Mouse (Mus musculus) erythroid progenitor cell, adult 5-6 weeks (primary cell): Measurements from ENCODE around the gene Ctnna3. TPM values are rescaled to one million over a fixed set of nuclear protein-coding genes. Genes with fewer than 3 reads are reported as not detected.
"Not testable (repeated sequence)": the region's sequence is repeated elsewhere in the genome, so short reads cannot be mapped to it uniquely, and the experiment has no call there.

Experiments
- ATAC-seq: replicated peaks from 2 replicates; pipeline ENCODE4 v1.8.0; 2016; ENCODE audit warnings: moderate number of reproducible peaks, mild to moderate bottlenecking, moderate TSS enrichment, inconsistent platforms; ENCODE audit not compliant: poor library complexity, low FRiP score, severe bottlenecking
- total RNA-seq, 2 experiments: library from RNA; stranded (forward) in 1 of 2; stranded (reverse) in 1 of 2; fragments of 150-400 nt in 1 of 2; fragments of 186-747, 209-891 nt in 1 of 2; gene quantifications; 2 replicates each; pipeline versions ENCODE4 v1.2.3 to v1.2.4; 2015 to 2017; ENCODE audit warnings: low replicate concordance in 2 of 2

Ctnna3 gene
- total RNA-seq, 2 experiments from 2014 or later = not detected

GRCm38 (mm10) chr10:64992871-64993270 lies 1563.0 kb downstream of the Ctnna3 start:
- ATAC-seq = no peak

DNA sequence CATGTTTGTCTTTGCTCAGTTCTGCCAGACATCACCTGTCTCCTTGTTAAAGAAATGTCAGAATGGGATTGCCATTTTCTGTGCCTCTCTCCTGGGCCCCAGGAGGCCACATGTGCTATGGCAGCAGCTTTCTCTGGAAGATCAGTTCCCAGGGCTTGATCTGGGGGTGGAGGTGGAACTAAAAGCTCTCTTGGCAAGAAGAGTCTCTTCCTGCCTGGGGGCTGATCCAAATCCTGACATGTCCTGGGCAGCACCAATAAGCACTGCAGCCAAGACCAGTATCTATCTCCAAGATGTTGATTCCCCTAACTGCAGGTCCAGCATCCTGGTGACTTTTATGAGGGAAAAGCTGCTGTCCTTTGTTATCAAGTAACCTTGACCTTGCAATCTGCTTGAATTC lies 1583.6 kb downstream of the Ctnna3 start:
- ATAC-seq = no peak

GRCm38 (mm10) chr10:65022667-65023066 lies 1592.8 kb downstream of the Ctnna3 start:
- no peak for ATAC-seq

DNA sequence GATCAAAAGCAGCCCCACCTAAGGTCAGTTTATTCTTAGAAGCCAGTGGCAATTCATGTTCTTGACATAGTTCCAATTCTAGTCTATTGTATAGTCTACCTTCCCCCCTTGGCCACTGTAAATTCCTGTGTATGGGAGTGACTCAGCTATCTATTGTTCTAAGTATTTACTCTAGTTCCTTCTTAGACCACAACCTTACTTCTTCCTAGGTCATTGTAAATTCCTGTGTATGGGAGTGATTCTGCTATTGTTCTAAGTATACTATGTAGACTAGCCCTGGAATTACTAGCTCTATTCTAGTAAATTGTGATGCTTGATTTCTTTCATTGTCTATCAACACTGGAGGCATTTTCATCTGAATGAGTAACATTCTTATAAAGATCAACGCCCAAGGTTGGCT lies 1603.6 kb downstream of the Ctnna3 start:
- not testable (repeated sequence) for ATAC-seq

Other genes starting within 250 kb of the Ctnna3 start
- 1.1 TPM in 1 of 2 replicates, not detected in the other for gene Mypn, start 226.1 kb upstream of the Ctnna3 start, total RNA-seq (2015; ENCODE audit: low replicate concordance)
- gene Mypn, start 226.1 kb upstream of the Ctnna3 start, total RNA-seq (2017; ENCODE audit: low replicate concordance) = 1.1 TPM in 1 of 2 replicates, not detected in the other
- gene Herc4, start 186.3 kb upstream of the Ctnna3 start, total RNA-seq (2015; ENCODE audit: low replicate concordance) = 106 and 130 TPM in 2 replicates
- 96.5 and 100 TPM in 2 replicates for gene Herc4, start 186.3 kb upstream of the Ctnna3 start, total RNA-seq (2017; ENCODE audit: low replicate concordance)
- 39.8 and 41.1 TPM in 2 replicates for gene Sirt1, start 48.4 kb upstream of the Ctnna3 start, total RNA-seq (2015; ENCODE audit: low replicate concordance)
- gene Sirt1, start 48.4 kb upstream of the Ctnna3 start, total RNA-seq (2017; ENCODE audit: low replicate concordance) = 42.1 and 49.1 TPM in 2 replicates
- 0.36 TPM in 1 of 2 replicates, not detected in the other for gene Dnajc12, start 47.7 kb upstream of the Ctnna3 start, total RNA-seq (2015; ENCODE audit: low replicate concordance)
- 3.3 TPM in 1 of 2 replicates, not detected in the other for gene Dnajc12, start 47.7 kb upstream of the Ctnna3 start, total RNA-seq (2017; ENCODE audit: low replicate concordance)
- gene Gm7075, start 8.3 kb upstream of the Ctnna3 start, total RNA-seq (2015; ENCODE audit: low replicate concordance) = 14.3 TPM in 1 of 2 replicates, not detected in the other
- gene Gm7075, start 8.3 kb upstream of the Ctnna3 start, total RNA-seq (2017; ENCODE audit: low replicate concordance) = 5.5 TPM in 1 of 2 replicates, not detected in the other